Mouse (Mus musculus) CD4-positive helper T cell, adult 2 months (primary cell): ENCODE data around the gene Armc7.
"Not testable (repeated sequence)": the region's sequence is repeated elsewhere in the genome, so short reads cannot be mapped to it uniquely, and the experiment has no call there.

Experiments
- DNase-seq: peaks from one replicate; pipeline ENCODE4 v3.0.0-alpha.2; 2012; ENCODE audit warnings: low read depth, missing footprints, low spot score

The Armc7 gene

DNA sequence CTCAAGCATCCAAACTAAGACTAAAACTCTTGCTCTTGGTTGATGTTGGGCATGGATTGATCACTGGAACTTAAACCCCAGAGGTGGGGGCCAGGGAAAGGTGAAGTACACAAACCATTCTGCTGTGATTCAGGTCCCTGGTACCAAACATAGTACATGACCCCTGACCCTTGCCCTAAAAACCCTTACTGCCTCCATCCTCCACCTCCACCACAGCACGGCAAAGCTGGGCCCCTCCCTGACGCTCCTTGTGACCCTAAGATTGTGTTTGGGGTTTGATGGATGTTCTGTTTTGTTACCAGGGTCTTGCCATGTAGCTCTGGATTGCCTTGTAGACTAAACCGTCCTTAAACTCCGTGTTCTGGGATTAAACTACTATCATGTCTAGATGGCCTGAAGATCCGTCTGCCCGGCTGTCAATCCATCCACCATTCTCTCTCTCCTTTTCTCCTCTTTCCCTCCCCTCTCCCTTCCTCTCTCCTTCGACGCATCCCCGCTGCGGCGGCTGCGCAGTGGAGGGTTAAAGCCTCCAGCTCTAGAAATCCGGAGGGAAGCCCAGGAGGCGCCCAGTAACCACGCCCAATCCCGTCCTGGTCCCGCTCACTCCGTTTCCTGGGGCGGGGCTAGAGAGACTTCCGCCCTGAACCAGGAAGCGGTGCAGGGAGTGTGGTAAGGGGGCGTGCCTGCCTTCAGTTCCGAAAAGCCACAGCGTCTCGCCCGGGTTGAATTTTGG lies at the start of gene Armc7:
Armc7 (plus strand) TSS at position 643 of the 733 bp plus-strand sequence.
- DNase-seq = peak; percentile 94

DNA sequence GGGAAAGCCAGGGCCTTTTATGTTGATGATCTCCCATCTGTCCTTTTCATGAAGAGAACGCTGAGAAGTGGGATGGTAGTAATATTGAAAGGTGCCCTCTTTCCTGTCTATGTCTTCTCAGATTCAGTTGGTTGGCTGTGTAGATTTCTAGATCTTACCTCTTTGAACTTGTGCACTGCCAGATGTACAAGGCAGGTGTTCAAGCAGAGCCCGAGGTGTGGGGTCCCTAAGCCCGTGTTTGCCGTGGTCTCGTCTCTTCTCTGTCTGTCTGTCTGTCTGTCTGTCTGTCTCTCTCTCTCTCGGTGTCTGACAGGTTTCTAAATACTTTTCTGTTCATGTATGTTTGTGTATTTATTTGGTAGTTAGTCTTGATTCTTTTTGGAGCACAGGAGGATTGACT lies 49.8 kb upstream of the Armc7 start:
- DNase-seq = no peak

DNA sequence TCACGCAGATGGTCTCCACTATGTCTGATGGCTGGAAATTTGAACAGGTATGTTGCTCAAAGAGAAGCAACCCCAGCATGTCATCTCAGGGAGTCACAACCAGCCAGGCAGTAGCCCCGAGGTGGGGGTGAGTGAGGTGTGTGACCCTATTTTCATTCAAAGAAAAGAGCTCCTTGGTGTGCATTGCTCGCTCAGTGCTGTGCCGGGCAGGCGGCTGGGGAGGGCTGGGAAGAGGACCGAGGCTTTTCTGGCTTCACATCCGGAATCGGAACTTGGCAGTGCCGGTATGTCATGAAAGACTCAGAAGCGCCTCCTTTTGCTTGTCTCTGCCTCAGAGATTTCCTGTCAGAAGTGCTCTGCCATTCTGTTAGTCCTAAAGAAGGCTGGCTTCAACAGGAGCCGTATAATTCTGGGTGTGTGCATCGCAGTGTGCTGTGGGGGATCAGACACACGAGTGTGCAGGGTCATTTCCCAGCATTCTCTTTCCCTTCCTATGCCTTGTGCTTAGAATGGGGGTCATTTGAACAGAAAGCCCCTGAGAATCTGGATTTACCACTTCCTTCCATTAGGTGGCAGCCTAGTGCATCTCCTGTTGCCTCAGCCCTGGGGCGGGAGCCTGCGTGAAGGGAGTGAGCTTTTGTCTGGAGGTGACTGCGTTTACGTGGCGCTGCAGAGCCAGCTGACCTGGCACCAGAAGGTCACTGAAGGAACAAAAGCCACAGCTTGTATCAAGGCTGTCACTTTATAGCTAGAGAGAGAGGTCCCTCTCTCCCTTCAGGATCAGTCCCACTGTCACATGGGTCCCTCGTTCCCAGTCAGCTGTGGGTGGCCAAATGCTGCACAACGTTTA lies 47.8 kb upstream of the Armc7 start:
- peak; percentile 81 for DNase-seq

DNA sequence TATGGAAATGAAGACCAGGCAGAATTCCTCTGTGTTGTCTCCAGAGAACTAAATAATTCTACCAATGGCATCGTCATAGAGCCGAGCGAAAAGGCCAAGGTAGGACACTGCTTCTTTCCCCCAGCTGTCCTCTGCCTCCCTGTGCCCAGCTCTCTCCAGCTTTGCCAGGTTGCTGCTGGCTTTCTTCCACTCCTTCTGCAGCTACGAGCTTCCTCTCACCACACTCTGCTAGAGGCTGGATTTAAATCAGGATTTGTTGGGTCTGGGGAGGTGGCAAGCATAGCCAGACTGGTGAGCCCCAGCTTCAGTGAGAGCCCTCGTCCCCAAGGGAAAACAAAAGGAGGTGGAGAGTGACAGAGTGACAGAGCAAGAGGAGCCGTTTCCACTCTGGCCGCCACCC lies 46.2 kb upstream of the Armc7 start:
- DNase-seq = no peak

DNA sequence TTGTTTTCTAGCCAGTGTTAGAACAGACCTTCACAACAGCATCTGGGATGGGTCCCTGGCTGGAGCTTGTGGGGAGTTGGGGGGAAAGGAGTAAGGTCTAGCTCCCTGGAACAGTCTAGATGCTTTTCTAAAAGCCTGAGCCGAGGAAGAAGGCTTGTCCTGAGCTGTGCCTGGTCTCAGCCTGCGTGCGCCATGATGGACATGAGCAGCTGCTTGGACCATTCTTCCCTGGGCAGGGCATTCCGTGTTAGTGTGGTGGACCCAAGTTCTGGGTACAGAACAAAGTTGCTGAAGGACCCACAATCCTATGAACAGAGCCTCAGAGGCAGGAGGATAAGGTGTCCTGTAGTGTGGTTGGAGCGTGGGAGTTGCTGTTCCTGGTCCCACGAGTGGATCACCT lies 44.9 kb upstream of the Armc7 start:
- DNase-seq = no peak

DNA sequence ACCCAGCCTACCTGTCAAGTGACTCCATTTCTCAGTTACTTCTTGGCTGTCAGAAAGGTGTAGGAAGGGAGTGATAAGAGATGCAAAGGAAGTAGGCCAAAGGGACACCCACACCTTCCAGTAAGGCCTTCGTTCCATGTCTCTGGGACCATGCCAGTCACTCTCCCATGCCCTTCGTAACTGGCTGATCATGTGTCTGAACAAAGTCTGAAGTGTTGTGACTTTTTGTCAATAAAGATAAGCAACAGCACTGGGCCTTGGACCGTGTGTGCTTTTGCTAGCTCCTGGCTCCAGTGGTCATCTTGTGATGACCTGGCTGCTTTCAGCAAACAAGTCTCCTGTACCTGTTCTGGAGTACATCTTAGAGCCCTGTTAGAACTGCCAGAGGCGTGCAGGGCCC lies 42.7 kb upstream of the Armc7 start:
- no peak for DNase-seq

DNA sequence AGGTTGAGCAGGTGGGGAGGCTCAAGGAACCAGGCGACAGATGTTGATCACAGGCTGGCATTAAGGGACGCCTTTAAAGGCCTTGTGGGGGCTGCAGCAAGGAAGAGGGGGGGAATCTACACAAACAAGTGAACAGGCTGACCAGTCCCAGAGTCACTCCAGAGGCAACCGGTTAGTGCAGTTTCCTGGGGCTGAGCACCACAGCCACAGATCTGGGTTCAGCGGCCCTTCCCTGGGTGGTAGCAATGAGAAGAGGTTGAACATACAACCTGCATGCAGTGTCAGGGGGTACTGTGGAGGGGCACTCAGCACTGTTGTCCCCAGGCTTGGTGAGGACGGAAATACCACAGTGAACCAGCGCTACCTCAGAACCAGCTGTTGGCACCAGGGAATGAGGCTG lies 42.1 kb upstream of the Armc7 start:
- no peak for DNase-seq

DNA sequence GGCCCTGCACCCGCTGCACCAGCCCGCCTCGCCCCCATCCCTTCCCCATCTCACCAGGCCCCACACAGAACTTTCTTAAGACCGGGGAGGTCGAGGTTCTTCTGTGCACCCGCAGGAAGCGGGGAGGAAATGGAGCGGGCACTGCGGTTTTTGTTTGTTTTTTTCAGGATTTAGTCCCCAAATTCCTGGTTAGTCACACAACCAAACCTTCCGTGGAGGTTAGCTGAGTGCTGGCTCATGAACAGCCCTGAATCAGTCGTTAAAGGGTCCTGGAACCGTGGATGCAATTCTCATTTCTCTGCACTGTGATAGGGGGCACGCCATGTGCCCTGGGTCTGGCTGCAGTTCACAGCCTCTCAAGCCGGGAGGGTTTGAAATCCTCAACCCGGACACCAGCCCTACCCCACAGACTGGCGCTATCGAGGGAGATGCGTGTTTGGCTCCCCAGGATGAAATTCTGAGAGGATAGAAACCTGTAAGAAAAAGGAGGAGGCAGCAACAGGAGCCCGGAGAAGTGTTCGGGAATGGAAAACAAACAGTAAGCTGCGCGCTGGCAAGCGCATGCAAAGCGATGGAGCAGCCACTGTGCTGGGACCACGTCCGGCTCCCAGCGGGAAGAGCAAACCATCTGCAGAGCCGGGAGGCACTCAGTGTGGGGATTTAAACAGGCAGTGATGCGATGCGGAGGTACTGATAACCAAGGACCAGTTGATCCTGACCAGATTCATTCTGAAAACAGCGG lies 39.7 kb upstream of the Armc7 start:
- no peak for DNase-seq

DNA sequence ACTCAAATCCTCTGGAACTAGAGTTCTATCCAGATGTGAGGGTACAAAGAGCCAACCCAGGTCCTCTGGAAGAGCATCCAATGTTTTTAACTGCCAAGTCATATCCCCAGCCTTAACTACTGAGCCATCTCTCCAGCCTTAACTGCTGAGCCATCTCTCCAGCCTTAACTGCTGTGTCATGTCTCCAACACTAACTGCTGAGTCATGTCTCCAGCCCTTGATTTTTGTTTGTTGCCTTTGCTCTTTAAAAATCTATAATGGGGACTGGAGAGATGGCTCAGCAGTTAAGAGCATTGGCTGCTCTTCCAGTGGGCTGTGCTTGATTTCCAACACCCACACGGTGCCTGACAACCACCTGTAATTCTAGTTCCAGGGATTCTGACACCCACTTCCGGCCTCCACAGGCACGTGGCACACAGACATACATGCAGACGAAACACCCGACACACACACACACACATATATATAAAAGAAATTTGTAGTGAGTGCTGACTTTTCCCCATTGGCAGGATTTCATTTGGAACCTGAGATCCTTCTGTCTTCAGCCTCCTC lies 37.8 kb upstream of the Armc7 start:
- DNase-seq = no peak

DNA sequence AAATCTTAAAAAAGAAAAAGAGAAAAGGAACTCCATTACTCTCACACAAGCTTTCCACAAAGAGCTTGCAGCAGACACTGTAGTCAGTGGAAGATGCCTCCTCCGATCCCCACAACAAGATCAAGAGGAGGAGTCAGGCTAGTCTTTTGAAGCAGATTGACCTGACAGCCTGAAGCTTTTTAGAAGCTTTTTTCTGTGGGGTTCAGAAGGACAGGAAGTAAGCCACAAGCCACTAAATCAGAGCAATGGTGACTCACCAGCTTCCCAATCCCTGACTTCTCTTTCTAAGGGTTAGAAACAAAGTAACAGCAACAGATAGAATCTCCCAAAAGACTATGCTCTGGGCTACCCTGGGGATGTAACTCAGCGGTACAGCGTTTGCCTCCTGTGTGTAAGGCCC lies 36.1 kb upstream of the Armc7 start:
- no peak for DNase-seq

DNA sequence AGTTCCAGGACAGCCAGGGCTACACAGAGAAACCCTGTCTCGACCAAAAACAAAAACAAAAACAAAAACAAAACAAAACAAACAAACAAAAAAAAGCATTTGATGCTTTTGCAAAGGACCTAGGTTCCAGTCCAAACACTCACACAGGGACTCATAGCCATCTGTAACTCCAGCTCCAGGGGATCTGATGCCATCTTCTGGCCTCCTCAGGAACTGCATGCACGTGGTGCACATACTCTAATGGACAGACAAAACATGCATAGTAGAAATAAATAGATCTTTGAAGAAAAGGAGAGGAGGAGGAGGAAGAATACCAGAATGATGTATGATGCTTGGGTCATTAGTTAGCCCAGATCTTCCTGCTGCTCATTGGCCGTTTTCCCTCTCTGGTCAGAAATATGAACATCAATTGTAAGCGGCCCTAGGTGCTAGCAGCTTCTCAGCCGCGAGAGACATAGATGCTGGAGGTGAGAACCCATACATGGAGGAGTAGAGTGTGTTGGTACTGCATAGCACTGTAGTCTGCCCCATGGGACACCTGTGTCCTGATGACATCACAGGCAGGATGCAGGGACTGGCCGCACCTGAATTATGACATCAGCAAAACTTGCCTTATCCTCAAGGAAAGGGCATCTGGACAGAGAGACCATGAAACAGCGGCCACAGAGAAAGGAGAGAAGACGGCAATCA lies 35.4 kb upstream of the Armc7 start, which contains the start of gene Trim80:
Trim80 (plus strand) TSS at position 640 of the 690 bp plus-strand sequence.
- DNase-seq = no peak

DNA sequence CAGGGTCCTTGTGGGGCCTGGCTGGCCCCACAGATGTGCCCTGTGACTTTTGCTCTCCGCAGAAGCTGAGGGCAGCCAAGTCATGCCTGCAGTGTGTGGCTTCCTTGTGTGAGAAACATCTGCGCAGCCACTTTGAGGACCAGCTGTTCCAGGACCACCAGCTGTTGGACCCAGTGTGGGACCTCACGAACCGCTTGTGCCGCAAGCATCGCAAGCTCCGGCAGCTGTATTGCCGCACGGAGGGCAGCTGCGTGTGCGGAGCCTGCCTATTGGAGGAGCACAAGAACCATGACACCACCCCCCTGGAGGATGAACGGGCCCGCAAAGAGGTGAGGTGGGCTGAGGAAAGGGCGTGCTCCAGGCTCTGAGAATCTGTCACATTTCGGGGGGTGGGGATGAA lies 34.0 kb upstream of the Armc7 start:
- DNase-seq = no peak

DNA sequence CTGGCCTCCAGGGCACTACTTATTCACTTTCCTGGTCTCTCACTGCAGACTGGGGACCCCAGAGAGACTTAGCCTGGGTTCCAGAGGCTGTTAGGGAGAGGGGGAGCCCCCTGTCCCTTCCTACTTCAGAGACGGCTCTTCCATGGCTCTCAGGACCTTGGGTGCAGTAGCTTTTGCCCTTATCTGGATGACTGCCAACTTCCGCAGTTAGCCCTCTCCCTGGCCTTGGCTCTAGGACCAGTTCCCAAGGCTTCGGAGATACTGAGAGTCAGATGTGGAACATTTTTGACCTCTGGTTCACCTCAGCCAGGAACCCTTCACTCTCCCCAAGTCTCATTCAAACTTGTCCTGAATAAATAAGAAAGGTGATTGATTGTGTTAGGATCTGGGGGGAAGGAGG lies 28.6 kb upstream of the Armc7 start:
- DNase-seq = no peak

DNA sequence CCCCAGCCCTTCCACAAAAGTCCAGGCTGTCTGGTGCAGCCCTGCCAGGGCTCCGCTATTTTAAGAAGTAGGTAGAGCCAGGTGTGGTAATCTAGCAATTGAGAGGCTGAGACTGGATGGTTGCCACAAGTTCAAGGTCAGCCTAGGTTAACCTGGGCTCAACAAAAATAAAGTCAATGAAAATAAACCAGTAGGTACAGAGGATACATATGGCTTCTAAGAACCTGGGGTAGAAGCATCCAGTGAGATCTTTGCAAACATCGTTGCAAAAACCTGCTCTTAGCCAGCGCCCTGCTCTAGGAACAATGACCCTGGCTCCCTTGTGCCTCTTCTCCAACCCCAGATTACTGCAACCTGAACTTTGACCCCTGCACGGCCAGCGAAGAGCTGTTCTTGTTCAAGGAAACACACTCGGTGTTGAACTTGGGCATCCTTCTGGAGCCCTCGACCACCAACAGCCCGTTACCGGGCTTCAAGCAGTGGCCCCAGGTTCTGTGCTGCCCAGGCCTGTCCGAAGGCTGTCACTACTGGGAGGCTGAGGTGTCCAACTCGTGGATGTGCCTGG lies 28.1 kb upstream of the Armc7 start:
- DNase-seq = no peak

DNA sequence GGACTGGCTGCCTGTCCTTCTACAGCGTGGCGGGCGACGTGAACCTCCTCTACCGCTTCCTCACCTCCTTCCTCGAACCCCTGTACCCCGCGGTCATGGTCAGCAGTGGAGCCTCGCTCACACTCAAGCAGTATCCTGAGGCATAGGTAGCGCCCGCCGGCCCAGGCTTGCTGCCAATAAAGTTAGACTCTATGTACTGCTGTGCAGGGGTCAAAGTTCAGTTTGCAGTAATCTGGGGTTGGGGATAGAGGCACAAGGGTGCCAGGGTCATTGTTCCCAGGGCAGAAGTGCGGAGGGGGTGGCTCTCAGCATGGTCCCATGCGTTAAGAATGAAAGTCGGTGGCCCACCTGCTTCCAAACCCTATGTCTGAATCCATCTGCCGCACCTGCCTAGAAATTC lies 27.4 kb upstream of the Armc7 start:
- no peak for DNase-seq

DNA sequence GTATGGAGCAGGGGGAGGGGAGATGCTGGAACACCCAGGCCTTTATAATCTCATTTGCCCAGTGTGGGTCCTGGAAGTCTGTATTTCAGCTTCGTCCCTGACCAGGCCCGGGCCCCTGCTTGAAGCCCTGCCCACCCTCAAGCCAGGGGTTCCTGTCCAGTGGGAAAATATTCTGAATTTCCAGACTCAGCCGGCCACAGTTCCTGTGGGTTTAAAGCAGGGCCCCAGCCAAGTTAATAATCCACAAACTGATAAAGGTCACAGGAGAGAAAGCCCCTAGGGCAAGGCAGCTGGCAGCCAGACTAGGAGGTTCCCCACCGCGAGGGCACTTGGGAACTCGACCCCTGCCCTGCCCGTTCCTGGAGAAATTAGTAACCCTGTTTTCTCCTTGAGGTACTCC lies 26.5 kb upstream of the Armc7 start:
- no peak for DNase-seq

DNA sequence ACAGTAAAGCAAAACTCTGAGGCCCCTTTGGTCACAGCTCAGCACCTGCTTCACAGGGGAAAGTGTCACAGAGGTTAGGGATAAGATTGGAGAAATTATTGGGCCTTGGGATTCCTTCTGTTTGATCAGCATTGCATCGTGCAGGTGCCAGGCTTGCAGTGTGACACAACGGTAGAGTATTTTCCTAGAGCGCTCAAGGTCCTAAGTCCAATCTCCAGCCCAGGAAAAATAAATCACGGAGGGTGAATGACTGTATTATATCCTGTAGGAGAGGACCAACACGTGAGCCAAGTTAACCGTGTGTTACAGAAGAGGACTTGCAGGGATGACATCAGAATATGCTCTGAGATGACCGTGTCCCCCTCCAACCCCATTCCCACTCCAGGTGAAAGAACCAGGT lies 25.3 kb upstream of the Armc7 start:
- DNase-seq = no peak

DNA sequence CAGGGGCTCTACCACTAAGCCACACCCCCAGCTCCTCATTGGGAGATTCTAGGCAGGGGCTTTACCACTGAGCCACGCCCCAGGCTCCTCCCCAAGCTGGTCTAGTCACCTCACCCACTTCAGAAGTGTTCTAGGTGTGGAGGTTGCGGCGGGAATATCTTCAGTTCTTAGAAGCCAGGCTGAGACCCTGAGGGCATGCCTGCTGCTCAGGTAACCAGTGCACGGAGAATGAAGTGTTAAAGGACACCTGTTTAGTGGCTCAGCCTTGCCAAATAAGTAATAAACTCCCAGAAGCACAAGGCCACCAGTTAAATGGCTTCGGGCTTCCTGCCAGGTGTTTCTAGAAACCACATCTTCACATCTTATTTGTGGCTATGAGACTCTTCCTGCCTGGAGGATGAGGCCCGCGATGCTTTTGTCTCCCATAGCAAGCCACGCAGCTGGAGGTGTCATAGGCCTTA lies 23.7 kb upstream of the Armc7 start:
- peak; percentile 91 for DNase-seq

DNA sequence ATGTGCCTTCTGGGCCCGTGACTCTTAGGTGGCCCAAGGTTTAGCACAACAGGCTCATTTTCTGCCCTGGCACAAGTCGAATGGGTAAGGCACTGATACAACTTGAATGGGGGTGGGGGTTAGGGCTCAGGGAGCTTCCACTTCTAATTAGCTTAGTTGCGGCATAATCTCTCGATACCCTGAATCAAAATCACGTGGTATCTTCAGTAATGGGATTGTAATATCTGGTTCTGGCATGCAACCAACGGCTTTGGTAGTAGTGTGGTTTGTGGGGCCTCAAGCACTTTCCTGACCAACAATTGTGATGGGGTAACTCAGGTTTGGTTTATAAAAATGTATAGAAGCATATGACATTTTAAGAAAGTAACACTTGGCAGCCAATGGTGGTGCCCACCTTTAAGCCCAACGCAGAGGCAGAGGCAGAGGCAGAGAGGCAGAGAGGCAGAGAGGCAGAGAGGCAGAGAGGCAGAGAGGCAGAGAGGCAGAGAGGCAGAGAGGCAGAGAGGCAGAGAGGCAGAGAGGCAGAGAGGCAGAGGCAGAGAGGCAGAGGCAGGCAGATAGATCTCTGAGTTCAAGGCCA lies 23.1 kb upstream of the Armc7 start:
- no peak for DNase-seq

DNA sequence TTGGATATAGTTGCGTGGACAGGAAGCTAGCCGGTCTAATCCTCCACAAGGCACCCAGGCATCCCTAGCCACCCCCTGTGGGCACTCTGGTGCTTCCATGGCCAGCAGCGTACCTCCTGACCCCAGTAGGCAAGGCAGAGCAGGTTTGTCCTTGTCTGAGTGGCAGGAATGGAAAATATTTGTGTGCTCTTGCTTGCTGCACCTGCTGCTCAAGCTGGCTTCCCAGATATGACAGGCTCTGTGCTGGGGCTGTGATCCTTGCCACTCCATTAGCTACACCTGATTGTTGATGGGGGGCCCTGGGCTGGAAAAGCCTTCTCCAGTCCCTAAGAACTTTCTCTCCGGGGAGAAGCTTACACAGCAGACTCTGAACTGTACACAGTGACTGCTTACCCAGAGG lies 22.2 kb upstream of the Armc7 start:
- no peak for DNase-seq

DNA sequence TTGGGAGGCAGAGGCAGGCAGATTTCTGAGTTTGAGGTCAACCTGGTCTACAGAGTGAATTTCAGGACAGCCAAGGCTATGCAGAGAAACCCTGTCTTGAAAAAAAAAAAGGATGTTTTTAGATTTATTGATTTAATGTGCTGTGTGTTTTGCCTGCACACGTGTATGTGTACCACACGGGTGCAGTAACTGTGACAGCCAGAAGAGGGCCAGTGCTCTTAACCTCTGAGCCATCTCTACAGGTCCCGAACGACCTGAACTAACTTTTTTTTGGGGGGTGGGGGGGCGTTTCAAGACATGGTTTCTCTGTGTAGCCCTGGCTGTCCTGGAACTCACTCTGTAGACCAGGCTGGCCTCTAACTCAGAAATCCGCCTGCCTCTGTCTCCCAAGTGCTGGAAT lies 20.6 kb upstream of the Armc7 start:
- not testable (repeated sequence) for DNase-seq
